Mouse (Mus musculus) heart, embryonic 15.5 days (tissue): ENCODE data around the gene Zfp366. TPM values are rescaled to one million over a fixed set of nuclear protein-coding genes. Genes with fewer than 3 reads are reported as not detected.

Source experiments
- ATAC-seq: fragments of 200-750 bp; cut with Nextera tagmentation; replicated peaks from 2 replicates; pipeline ENCODE4 v1.8.0; 2017; ENCODE audit warnings: low read depth, moderate TSS enrichment; ENCODE audit not compliant: insufficient number of reproducible peaks, insufficient read depth, low FRiP score
- H3K27ac ChIP-seq: fragments of 300-500 bp; sonication (generic); 2 replicates; pipeline ENCODE4 v1.5.1; 2015; ENCODE audit warnings: mild to moderate bottlenecking, inconsistent platforms
- H3K27me3 ChIP-seq: fragments of 300-500 bp; sonication (generic); 2 replicates; pipeline ENCODE4 v1.6.1; 2015; ENCODE audit warnings: inconsistent platforms
- H3K36me3 ChIP-seq: fragments of 300-500 bp; sonication (generic); 2 replicates; pipeline ENCODE4 v1.6.1; 2015; ENCODE audit warnings: mild to moderate bottlenecking, inconsistent platforms
- H3K4me1 ChIP-seq: fragments of 300-500 bp; sonication (generic); replicated peaks from 2 replicates; pipeline ENCODE4 v1.6.1; 2015; ENCODE audit warnings: inconsistent platforms
- H3K4me2 ChIP-seq: fragments of 300-500 bp; sonication (generic); 2 replicates; pipeline ENCODE4 v1.6.1; 2015; ENCODE audit warnings: inconsistent platforms, mild to moderate bottlenecking, moderate library complexity
- H3K4me3 ChIP-seq: fragments of 300-500 bp; sonication (generic); 2 replicates; pipeline ENCODE4 v1.5.1; 2015; ENCODE audit warnings: mild to moderate bottlenecking, inconsistent platforms
- H3K9ac ChIP-seq: fragments of 300-500 bp; sonication (generic); 2 replicates; pipeline ENCODE4 v1.6.1; 2015; ENCODE audit warnings: mild to moderate bottlenecking, inconsistent platforms
- H3K9me3 ChIP-seq: fragments of 300-500 bp; sonication (generic); replicated peaks from 2 replicates; pipeline ENCODE4 v1.6.1; 2016; ENCODE audit warnings: inconsistent platforms
- WGBS: fragments of 180-500 bp; shearing (Covaris S2); methylation state at CpG from one replicate; pipeline ENCODE4 v1.1.7; 2015; ENCODE audit warnings: mixed read lengths; 5-methylcytosine and 5-hydroxymethylcytosine counted together
- polyA plus RNA-seq: library from polyadenylated mRNA; unstranded; fragments of >200 nt; fragmentation: Nextera tagmentation; extraction: Ambion mirVana; gene quantifications from 2 replicates; pipeline ENCODE4 v1.2.1, GENCODE M21; 2015

Zfp366 gene
- polyA plus RNA-seq, 1 experiment from 2014 or later: 0.62 TPM

DNA sequence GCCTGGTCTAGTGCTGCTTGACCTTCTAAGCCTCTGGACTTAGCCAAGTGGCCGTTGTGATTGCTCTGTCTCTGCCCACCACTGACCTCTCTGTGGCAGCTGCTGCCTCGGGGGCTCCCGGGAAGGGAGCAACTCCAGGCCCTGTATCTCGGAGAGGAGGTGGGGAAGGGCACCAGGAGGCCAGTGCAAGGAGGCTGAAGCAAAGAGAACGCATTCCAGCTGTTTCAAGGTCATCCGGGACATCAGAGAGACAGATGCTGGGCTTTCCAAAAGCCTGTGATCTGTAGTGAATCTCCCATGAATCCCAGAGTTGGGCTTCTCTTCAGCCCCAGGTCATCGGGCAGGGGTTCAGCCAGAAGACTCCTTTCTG lies 54.5 kb downstream of the Zfp366 start:
- Histone ChIP-seq H3K4me1 (peaks cover 54% of the 10 kb centered on the region), H3K36me3 (no peaks in the 10 kb centered on the region), H3K27me3 (no peaks in the 10 kb centered on the region), H3K27ac (peak overlapping the region; percentile 92), H3K4me2 (no peak overlapping the region), H3K9me3 (no peaks in the 10 kb centered on the region), H3K4me3 (no peak overlapping the region), H3K9ac (no peak overlapping the region)
- ATAC-seq: no peak
- 11% methylated on average over 7 of the region's 7 CpGs for WGBS

DNA sequence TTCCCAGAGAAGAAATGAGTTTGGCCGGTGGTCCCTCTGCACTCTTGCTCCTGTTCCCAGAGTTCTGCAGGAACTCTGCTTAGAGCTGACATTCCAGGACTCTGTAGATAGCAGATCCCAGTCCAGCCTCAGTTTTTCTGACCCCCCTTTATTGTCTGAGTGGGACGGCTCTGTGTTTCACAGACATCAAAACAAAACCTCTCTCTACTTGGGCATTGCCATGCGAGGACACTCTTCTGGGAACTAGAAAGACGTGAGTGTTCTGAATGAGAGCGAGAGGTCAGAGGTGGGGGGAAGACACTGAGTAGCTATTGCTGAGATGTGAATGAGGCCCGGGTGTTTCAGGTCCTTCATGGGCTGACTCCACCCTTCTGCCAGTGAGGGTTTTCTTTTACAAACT lies 55.1 kb downstream of the Zfp366 start:
- Histone ChIP-seq H3K27me3 (no peaks in the 10 kb centered on the region), H3K9ac (no peak overlapping the region), H3K9me3 (no peaks in the 10 kb centered on the region), H3K4me2 (no peak overlapping the region), H3K27ac (peak overlapping the region; percentile 92), H3K4me3 (no peak overlapping the region), H3K4me1 (peaks cover 54% of the 10 kb centered on the region), H3K36me3 (no peaks in the 10 kb centered on the region)
- 28% methylated on average over 6 of the region's 6 CpGs for WGBS
- no peak for ATAC-seq

DNA sequence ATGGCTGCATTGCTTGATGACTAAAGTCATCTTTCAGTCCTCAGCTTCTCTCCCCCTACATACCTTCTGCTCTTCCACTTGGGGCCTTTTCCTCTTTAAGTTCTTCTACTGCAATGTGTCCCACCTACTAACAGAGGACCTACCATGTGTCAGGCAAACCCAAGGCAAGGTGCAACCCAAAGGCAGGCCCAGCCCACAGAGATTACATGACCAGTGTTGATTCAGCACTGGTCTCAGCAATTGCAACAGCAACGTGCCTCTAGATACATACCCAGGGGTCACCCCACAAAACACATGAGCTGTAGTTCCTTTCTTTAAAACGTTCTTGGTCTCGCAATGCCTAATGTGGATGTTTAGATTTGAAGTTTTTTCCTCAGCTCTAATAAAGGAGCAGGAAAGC lies 57.4 kb downstream of the Zfp366 start:
- ATAC-seq: no peak
- Histone ChIP-seq H3K4me3 (no peak overlapping the region), H3K27me3 (no peaks in the 10 kb centered on the region), H3K36me3 (no peaks in the 10 kb centered on the region), H3K27ac (no peak overlapping the region), H3K9ac (no peak overlapping the region), H3K9me3 (no peaks in the 10 kb centered on the region), H3K4me1 (peaks cover 37% of the 10 kb centered on the region), H3K4me2 (no peak overlapping the region)
- WGBS: 74% methylated on average over 3 of the region's 3 CpGs

DNA sequence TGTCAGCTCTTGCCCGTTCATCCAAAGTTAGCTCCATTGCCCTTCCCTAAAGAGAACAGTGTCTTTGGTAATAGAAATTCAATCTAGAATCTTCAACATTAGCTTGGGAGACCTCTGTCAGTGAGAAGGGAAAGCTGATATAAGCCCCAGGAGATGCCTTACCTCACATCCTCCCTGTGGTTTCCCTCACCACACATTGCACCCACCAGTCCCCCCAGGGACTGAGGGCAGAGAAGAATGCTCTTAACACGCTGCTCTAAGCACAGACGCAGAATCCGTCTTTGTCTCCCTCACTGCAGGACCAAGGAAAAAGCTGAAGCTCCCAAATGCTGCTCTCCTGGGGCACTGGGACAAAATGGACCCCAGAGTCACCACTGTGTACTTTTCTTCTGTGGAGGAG lies 58.3 kb downstream of the Zfp366 start:
- no peaks in the 10 kb centered on the region for H3K9me3 ChIP-seq
- H3K36me3 ChIP-seq: no peaks in the 10 kb centered on the region
- H3K4me2 ChIP-seq: no peak overlapping the region
- WGBS: 60% methylated on average over 4 of the region's 4 CpGs
- H3K4me1 ChIP-seq: peaks cover 28% of the 10 kb centered on the region
- no peak for ATAC-seq
- H3K27me3 ChIP-seq: no peaks in the 10 kb centered on the region
- no peak overlapping the region for H3K9ac ChIP-seq
- no peak overlapping the region for H3K4me3 ChIP-seq
- H3K27ac ChIP-seq: no peak overlapping the region

DNA sequence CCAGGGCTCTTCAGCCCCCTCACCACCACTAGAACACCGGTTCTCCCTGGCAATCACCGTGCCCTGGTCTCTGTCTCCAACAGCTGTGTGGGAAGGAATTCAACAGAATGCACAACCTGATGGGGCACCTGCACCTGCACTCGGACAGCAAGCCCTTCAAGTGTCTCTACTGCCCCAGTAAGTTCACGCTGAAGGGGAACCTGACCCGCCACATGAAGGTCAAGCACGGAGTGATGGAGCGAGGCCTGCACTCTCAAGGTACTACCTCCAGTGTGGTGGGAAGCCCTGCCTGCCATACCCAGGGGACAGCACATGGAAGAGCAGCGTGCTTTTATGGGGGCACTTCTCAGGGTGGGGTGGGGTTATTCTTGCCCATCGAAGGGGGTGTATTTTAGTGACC lies 59.2 kb downstream of the Zfp366 start:
- no peak for ATAC-seq
- Histone ChIP-seq H3K27me3 (no peaks in the 10 kb centered on the region), H3K4me1 (peaks cover 19% of the 10 kb centered on the region), H3K9me3 (no peaks in the 10 kb centered on the region), H3K9ac (no peak overlapping the region), H3K4me2 (no peak overlapping the region), H3K4me3 (no peak overlapping the region), H3K36me3 (no peaks in the 10 kb centered on the region), H3K27ac (no peak overlapping the region)
- WGBS: 81% methylated on average over 9 of the region's 9 CpGs

DNA sequence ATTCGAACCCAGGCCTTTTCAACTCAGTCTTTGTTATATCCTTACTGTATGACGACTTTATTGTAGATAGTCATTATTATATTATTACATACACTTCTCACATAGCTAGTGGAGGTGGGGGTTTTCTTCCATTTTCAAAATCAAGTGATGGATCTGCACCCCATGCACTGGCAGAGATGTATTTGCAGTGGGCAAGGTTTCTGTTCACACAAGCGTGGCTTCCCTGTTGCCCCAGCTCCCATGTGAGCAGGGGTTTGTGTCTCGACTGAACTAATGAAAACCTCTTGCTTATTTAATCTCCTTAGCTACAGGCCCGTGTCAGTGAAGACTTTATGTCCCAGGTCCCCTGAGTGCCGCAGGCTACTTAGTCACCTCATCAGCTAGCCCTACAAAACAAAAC lies 59.8 kb downstream of the Zfp366 start:
- Histone ChIP-seq H3K9me3 (no peaks in the 10 kb centered on the region), H3K4me3 (no peak overlapping the region), H3K36me3 (no peaks in the 10 kb centered on the region), H3K27me3 (no peaks in the 10 kb centered on the region), H3K27ac (no peak overlapping the region), H3K9ac (no peak overlapping the region), H3K4me2 (no peak overlapping the region), H3K4me1 (peaks cover 12% of the 10 kb centered on the region)
- WGBS: 71% methylated on average over 6 of the region's 6 CpGs
- no peak for ATAC-seq

DNA sequence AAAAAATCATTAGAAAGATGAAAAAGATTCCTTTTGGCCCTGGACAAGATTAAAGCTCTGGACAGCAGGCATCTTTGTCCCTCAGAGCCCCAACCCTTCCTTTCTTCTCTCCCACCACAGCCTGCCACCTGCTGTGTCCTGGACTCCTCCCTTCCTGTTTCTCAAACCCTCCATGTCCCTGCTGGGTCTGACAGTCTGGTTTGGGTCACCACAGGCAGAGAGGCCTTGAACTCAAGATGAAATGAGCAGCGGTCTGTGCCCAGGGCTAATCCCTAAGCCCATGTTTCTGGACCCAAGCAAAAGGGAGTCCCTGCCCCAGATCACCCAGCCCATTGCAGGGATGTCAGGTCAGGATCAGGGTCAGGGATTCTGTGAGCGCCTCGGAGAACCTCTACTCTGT lies 60.3 kb downstream of the Zfp366 start:
- Histone ChIP-seq H3K27me3 (no peaks in the 10 kb centered on the region), H3K4me3 (no peak overlapping the region), H3K4me1 (peaks cover 8% of the 10 kb centered on the region), H3K4me2 (no peak overlapping the region), H3K27ac (no peak overlapping the region), H3K9me3 (no peaks in the 10 kb centered on the region), H3K9ac (no peak overlapping the region), H3K36me3 (no peaks in the 10 kb centered on the region)
- WGBS: 61% methylated on average over 3 of the region's 3 CpGs
- ATAC-seq: no peak

DNA sequence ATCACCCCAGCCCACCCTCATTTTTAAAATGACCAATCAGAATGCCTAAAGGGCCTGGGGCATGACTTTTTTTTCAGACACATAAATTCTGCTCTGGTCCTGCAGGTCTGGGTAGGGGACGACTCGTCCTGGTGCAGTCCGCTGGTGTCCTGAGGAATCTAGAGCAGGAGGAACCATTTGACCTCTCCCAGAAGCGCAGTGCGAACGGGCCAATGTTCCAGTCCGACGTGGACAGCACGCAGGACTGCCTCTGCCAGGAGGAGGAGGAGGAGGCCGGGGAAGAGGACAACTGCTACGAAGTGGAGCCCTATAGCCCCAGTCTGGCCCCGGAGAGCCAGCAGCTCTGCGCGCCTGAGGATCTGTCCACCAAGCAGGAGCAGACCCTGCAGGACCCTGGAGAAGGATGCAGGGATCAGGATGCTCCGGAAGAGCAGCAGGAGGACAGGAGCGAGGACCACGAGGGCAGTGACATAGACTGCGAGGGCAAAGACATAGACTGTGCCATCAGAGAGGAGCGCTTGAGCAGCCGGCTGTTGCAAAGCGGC lies 61.4 kb downstream of the Zfp366 start:
- H3K27me3 ChIP-seq: no peaks in the 10 kb centered on the region
- no peak overlapping the region for H3K27ac ChIP-seq
- H3K9ac ChIP-seq: no peak overlapping the region
- H3K4me2 ChIP-seq: no peak overlapping the region
- ATAC-seq: no peak
- H3K9me3 ChIP-seq: no peaks in the 10 kb centered on the region
- no peak overlapping the region for H3K4me3 ChIP-seq
- 81% methylated on average over 21 of the region's 21 CpGs for WGBS
- H3K4me1 ChIP-seq: peaks cover 4% of the 10 kb centered on the region; the same call in 1 of the 2 replicates
- no peaks in the 10 kb centered on the region for H3K36me3 ChIP-seq

DNA sequence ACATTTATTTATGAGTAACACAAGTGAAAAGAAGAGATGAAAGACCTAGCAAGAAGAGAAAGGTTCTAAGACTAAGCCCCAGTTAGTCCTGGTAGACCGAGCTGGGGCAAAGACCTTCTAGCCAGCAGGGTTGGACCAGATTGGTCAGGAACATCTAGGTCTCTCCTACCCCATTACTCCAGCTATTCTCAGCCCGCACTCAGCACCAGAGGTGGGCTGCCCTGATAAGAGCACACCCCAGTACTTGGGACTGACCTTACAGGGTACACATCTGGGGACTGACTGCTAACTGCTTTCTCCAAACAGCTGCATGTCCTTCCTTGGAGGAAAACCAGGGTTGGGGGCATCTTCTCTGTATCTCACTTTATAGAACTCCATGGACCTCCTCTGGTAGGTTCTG lies 66.2 kb downstream of the Zfp366 start:
- no peak for ATAC-seq
- H3K27ac ChIP-seq: no peak overlapping the region
- no peak overlapping the region for H3K9ac ChIP-seq
- no peaks in the 10 kb centered on the region for H3K36me3 ChIP-seq
- no peaks in the 10 kb centered on the region for H3K9me3 ChIP-seq
- H3K4me1 ChIP-seq: no peaks in the 10 kb centered on the region; the same call in 1 of the 2 replicates
- H3K27me3 ChIP-seq: no peaks in the 10 kb centered on the region
- WGBS: 80% methylated on average over 2 of the region's 2 CpGs
- no peak overlapping the region for H3K4me2 ChIP-seq
- H3K4me3 ChIP-seq: no peak overlapping the region

DNA sequence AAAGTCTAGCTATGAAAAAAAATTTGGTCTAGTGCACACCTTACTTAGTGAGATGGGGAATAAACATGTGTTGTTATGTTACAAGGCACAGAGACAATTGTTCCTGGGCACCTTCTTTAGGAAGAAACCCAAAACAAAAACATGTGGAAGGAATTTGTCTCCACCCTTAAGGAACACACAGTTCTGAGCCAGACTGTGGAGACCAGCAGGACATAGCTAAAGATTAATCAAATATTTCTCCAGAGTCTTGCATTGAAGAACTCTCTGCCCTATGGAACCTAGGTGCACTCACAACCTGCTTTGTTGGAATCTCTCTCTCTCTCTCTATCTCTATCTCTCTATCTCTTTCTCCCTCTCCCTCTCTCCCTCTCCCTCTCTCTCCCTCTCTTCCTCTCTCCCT lies 69.6 kb downstream of the Zfp366 start:
- Histone ChIP-seq H3K4me2 (no peak overlapping the region), H3K27me3 (no peaks in the 10 kb centered on the region), H3K27ac (0 out of 2 replicates have a peak overlapping the region, but pooled peaks have one; percentile 37), H3K9me3 (no peaks in the 10 kb centered on the region), H3K4me3 (no peak overlapping the region), H3K36me3 (no peaks in the 10 kb centered on the region), H3K9ac (no peak overlapping the region), H3K4me1 (no peaks in the 10 kb centered on the region; the same call in 1 of the 2 replicates)
- ATAC-seq: no peak

DNA sequence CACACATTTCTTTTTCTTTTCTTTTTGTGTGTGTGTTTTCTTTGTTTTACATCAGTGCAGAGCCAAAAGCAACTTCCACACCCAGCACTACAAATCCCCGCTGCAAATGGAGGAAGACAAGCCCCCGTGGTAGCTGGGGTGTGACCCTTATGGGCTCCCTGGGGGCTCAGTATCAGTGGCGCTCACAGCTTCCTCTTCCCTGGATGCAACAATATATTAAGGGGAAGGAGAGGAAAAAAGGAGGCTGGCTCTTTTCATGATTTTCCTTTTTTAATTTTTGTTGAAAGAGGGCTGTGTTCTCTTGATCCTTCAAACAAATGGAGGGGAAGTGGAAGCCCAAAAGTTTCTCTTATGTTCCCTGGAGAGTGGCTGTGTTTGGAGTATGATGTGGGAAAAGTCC lies 70.2 kb downstream of the Zfp366 start:
- Histone ChIP-seq H3K9me3 (no peaks in the 10 kb centered on the region), H3K4me3 (no peak overlapping the region), H3K36me3 (no peaks in the 10 kb centered on the region), H3K27me3 (no peaks in the 10 kb centered on the region), H3K27ac (peak overlapping the region; percentile 44), H3K4me2 (no peak overlapping the region), H3K9ac (no peak overlapping the region), H3K4me1 (no peaks in the 10 kb centered on the region; the same call in 1 of the 2 replicates)
- 42% methylated on average over 3 of the region's 3 CpGs for WGBS
- ATAC-seq: 0 out of 2 replicates have a peak, but pooled peaks have one; percentile 66

DNA sequence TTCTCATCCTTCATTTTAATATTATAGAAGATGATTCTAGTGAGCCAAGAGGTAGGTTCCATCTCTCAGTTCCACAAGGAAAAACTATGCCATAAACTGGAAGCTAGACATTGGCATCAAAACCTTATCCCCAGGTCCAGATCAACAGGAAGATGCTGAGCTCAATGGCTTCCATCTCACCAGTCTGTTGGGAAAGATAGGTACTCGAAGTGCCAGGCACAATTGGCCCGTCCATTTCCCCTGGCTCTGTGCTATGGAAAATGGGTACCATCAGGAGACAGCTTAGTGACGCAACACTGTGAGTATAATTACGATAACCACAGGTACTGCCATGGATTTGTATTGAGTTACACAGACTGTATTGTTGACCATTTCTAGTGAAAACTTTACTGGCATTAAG lies 72.3 kb downstream of the Zfp366 start:
- Histone ChIP-seq H3K4me2 (no peak overlapping the region), H3K27ac (no peak overlapping the region), H3K27me3 (no peaks in the 10 kb centered on the region), H3K4me1 (no peaks in the 10 kb centered on the region; the same call in 1 of the 2 replicates), H3K4me3 (no peak overlapping the region), H3K9me3 (no peaks in the 10 kb centered on the region), H3K9ac (no peak overlapping the region), H3K36me3 (no peaks in the 10 kb centered on the region)
- no peak for ATAC-seq
- WGBS: 82% methylated on average over 4 of the region's 4 CpGs
